Mouse (Mus musculus): Measurements from ENCODE around the gene Cldn3. TPM values are rescaled to one million over a fixed set of nuclear protein-coding genes. Genes with fewer than 3 reads are reported as not detected.

The Cldn3 gene
- polyA plus RNA-seq, 1 experiment from 2014 or later, result 137 TPM

DNA sequence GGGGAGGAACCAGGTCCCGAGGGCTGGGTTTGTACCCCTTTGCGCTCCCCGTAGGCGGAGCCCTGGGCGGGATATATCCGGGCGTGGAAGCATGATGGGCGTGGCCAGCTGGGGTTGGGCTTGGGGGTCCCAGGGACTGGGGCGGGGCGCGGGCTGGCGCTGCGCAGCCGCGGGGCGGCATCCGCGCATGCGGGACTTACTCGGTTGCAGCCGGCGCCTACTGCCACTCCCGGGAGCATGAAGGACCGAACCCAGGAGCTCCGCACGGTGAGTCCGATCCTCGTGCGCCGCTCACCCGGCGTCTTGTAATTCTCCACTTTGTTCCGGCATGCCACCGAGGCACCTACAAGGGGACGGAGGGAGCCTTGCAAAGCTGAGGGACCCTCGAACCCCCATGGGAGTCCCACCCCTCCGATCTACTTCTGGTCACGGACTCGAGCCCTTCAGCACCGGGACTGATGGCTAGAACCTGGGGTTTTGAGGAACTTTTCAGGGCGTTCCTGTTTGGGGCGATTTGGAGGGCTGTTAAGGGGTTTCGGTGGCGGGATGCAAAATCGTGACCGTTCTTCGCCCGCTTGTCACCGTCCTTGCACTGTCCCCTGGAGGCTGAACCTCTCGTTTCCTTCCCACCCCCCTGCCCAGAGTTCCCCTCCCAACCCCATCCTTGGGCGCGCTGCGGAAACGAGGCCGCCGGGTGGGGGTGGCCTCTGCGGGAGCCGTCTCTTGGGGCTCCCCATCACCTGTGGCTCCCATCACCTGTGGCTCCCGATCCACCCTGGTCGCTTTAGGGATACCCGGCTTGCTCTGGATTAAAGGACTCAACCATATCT lies 37.5 kb downstream of the Cldn3 start, which contains the start of gene Stx1a:
Stx1a (plus strand) TSS at position 139 of the 830 bp plus-strand sequence.
- Histone ChIP-seq H3K9ac (peak within 1 kb of the TSS; percentile 64), H3K27me3 (ENCODE audit: insufficient read depth, low read length) (no peaks in the 10 kb centered on the region), H3K27ac (ENCODE audit: low read depth) (peak within 1 kb of the TSS; percentile 50; the same call in 1 of the 2 replicates), H3K4me3 (ENCODE audit: low read depth, low read length) (peak within 1 kb of the TSS; percentile 60), H3K9me3 (ENCODE audit: low read depth, low read length) (no peaks in the 10 kb centered on the region), H3K36me3 (ENCODE audit: insufficient read depth) (no peaks in the 10 kb centered on the region), H3K4me2 (peak within 1 kb of the TSS; percentile 74), H3K4me1 (ENCODE audit: insufficient read depth) (peaks cover 22% of the 10 kb centered on the region)
- under 1% methylated on average over 61 of the region's 61 CpGs for WGBS
- DNase-seq (peak; percentile 98), ATAC-seq (ENCODE audit: insufficient read depth) (peak; percentile 91)
- no peak for TF ChIP-seq CTCF (IDR thresholded peaks at IDR 0.05; ENCODE audit: low read depth)

DNA sequence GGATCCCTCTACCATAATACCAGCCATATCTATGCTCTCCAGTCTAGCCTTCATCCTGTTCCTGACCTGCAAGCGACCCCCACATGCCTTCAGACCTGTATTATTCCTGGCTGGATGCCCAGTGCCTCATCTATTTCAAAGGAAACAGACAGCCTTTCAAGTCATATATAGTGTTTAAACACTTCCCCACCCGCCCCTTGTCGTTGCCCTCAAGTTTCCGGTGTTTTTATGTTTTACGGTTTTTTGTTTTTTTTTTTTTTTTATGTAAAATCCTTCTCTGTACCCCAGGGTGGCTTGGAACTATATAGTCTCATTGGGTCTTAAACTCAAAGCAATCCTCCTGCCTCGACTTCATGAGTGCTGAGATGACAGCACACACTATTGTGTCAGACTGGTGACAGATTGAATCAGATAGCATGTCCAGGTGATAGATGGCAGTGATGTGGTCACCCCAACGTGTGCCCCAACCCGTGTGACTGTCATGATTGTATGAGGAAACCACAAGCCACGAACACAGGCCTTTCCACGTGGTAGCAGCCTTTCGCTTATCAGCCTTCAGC lies 38.7 kb downstream of the Cldn3 start:
- peak overlapping the region; percentile 60 for H3K4me3 ChIP-seq (ENCODE audit: low read depth, low read length)
- peaks cover 32% of the 10 kb centered on the region for H3K4me1 ChIP-seq (ENCODE audit: insufficient read depth)
- DNase-seq, result peak; percentile 83

DNA sequence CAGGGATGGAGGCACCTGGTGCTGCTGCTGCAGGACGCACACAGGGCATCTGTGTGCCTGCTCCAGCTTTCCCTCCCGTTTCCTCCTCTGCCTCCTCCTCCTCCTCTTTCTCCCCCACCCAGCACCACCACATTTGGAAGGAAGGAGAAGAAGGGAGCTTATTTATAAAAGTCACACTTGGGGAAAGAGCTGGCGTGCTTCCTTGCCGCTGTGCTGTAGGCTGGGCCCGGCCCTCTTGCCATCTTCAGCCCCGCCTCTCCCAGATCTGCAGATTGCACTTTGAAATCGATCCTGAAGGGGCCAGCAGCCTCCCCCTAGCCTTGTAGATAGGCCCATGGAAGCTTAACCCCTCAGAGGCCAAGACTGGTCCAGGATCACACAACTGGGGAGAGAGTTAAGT lies 39.9 kb downstream of the Cldn3 start:
- Histone ChIP-seq H3K4me2 (peak overlapping the region; percentile 74), H3K4me3 (ENCODE audit: low read depth, low read length) (peak overlapping the region; percentile 9), H3K27ac (ENCODE audit: low read depth) (peak overlapping the region; percentile 30; the same call in 1 of the 2 replicates), H3K4me1 (ENCODE audit: insufficient read depth) (peaks cover 32% of the 10 kb centered on the region), H3K9ac (peak overlapping the region; percentile 38), H3K36me3 (ENCODE audit: insufficient read depth) (no peaks in the 10 kb centered on the region), H3K27me3 (ENCODE audit: insufficient read depth, low read length) (no peaks in the 10 kb centered on the region), H3K9me3 (ENCODE audit: low read depth, low read length) (no peaks in the 10 kb centered on the region)
- peak; percentile 71 for DNase-seq
- TF ChIP-seq CTCF (IDR thresholded peaks at IDR 0.05; ENCODE audit: low read depth), result peak; percentile 16; the same call in 1 of the 2 replicates
- WGBS, result 12% methylated on average over 7 of the region's 7 CpGs
- ATAC-seq (ENCODE audit: insufficient read depth), result no peak

More for the DNA sequence above, 38.7 kb downstream of the Cldn3 start:
- peak overlapping the region; percentile 74 for H3K4me2 ChIP-seq
- TF ChIP-seq CTCF (IDR thresholded peaks at IDR 0.05; ENCODE audit: low read depth), result no peak
- peak overlapping the region; percentile 1; the same call in 1 of the 2 replicates for H3K27ac ChIP-seq (ENCODE audit: low read depth)
- WGBS, result 20% methylated on average over 11 of the region's 11 CpGs
- peak overlapping the region; percentile 64; the same call in 1 of the 2 replicates for H3K9ac ChIP-seq
- no peaks in the 10 kb centered on the region for H3K36me3 ChIP-seq (ENCODE audit: insufficient read depth)
- no peaks in the 10 kb centered on the region for H3K9me3 ChIP-seq (ENCODE audit: low read depth, low read length)
- H3K27me3 ChIP-seq (ENCODE audit: insufficient read depth, low read length), result no peaks in the 10 kb centered on the region
- no peak for ATAC-seq (ENCODE audit: insufficient read depth)

DNA sequence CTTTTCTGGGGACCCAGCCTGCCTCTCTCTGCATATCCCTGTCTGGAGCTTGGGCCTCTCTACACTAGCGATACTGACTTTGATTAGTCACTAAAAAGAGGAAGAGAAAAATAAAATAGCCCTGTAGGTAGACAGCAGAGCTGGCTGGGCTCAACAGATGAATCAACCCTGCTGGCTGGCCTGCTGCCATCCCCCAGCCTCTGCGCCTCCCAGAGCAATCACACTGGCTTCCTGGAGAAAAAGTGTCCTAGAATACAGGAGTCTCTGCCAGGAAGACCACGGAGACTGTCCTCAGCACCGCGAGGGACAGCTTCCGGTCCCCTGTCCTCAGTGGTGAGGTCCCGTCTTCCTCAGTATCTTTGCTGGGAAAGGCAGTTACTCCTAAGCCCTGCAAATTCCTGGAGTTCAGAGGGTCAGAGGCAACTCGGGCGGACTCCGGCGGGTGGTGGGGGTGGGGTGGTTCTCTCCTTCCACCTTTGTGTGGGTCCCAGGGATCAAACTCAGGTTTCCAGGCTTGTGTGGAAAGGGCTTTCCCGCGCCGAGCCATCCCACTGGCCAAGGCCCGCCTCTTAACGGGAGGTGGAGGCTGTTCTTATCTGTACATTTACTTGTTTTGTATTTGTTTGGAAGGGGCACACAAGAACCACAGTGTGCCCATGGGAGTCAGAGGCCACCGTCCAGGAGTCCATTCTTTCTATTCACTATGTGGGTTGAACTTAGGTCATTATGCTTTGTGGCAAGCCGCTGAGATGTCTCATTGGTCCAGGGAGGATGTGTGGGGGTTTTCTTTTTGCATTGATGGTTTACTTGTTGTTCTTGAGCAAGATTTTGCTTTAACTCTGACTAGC lies 43.2 kb downstream of the Cldn3 start:
- peaks cover 30% of the 10 kb centered on the region for H3K4me1 ChIP-seq (ENCODE audit: insufficient read depth)
- H3K9ac ChIP-seq, result no peak overlapping the region; the same call in none of the 2 replicates
- 0 out of 2 replicates have a peak overlapping the region, but pooled peaks have one; percentile 2 for H3K4me3 ChIP-seq (ENCODE audit: low read depth, low read length)
- 34% methylated on average over 18 of the region's 18 CpGs for WGBS
- DNase-seq, result peak; percentile 81
- ATAC-seq (ENCODE audit: insufficient read depth), result peak; percentile 41; the same call in 1 of the 2 replicates
- no peak for TF ChIP-seq CTCF (IDR thresholded peaks at IDR 0.05; ENCODE audit: low read depth)
- H3K4me2 ChIP-seq, result peak overlapping the region; percentile 51
- no peaks in the 10 kb centered on the region for H3K27me3 ChIP-seq (ENCODE audit: insufficient read depth, low read length)
- H3K36me3 ChIP-seq (ENCODE audit: insufficient read depth), result no peaks in the 10 kb centered on the region
- H3K27ac ChIP-seq (ENCODE audit: low read depth), result peak overlapping the region; percentile 47; the same call in 1 of the 2 replicates
- H3K9me3 ChIP-seq (ENCODE audit: low read depth, low read length), result no peaks in the 10 kb centered on the region

DNA sequence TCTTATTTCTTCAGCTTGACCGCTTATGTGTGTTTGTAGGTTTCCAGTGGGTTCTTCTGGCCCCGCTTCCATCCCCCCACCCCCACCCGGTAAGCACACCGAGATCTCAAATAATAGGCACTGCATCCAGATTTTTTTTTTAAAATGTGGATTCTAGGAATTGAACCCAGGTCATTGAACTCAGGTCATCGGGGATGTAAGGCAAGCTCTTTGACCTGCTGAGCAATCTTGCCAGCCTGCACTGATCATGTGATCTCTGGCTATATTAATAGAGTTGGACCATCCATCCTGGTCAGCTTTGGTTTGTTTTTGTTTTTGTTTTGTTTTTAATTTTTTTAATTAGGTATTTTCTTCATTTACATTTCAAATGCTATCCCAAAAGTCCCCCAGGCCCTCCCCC lies 46.6 kb downstream of the Cldn3 start:
- no peak for TF ChIP-seq CTCF (IDR thresholded peaks at IDR 0.05; ENCODE audit: low read depth)
- H3K4me2 ChIP-seq, result no peak overlapping the region
- no peak overlapping the region for H3K9ac ChIP-seq
- no peak overlapping the region for H3K27ac ChIP-seq (ENCODE audit: low read depth)
- no peaks in the 10 kb centered on the region for H3K27me3 ChIP-seq (ENCODE audit: insufficient read depth, low read length)
- DNase-seq, result no peak
- H3K4me3 ChIP-seq (ENCODE audit: low read depth, low read length), result no peak overlapping the region
- peaks cover 14% of the 10 kb centered on the region; the same call in 1 of the 2 replicates for H3K4me1 ChIP-seq (ENCODE audit: insufficient read depth)
- no peak for ATAC-seq (ENCODE audit: insufficient read depth)
- 89% methylated on average over 5 of the region's 5 CpGs for WGBS
- H3K36me3 ChIP-seq (ENCODE audit: insufficient read depth), result peaks cover 12% of the 10 kb centered on the region; the same call in 1 of the 2 replicates
- no peaks in the 10 kb centered on the region for H3K9me3 ChIP-seq (ENCODE audit: low read depth, low read length)

DNA sequence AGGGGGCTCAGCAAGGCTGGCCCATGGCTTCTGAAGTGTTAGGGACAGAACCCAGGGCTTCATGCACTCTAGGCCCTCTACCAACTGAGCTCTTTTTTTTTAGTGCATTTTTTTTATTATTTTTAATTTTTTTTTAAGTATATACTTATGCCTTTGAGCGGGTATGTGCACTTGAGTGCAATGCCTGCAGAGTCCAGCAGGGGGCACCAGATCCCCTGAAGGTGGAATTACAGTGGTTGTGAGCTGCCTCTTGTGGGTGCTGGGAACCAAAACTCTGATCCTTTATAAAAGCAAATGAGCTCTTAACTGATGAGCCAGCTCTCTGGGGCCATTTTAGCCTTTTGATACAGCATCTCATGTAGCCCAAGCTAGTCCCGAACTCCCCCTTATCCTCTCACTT lies 48.6 kb downstream of the Cldn3 start:
- Histone ChIP-seq H3K36me3 (ENCODE audit: insufficient read depth) (peaks cover 17% of the 10 kb centered on the region; the same call in 1 of the 2 replicates), H3K4me2 (no peak overlapping the region), H3K27ac (ENCODE audit: low read depth) (no peak overlapping the region), H3K9ac (no peak overlapping the region), H3K4me3 (ENCODE audit: low read depth, low read length) (no peak overlapping the region), H3K27me3 (ENCODE audit: insufficient read depth, low read length) (no peaks in the 10 kb centered on the region), H3K9me3 (ENCODE audit: low read depth, low read length) (no peaks in the 10 kb centered on the region), H3K4me1 (ENCODE audit: insufficient read depth) (no peaks in the 10 kb centered on the region)
- no peak for DNase-seq
- no peak for ATAC-seq (ENCODE audit: insufficient read depth)
- peak; percentile 42; the same call in 1 of the 2 replicates for TF ChIP-seq CTCF (IDR thresholded peaks at IDR 0.05; ENCODE audit: low read depth)
- 98% methylated on average over 2 of the region's 2 CpGs for WGBS

Measured in lung, embryonic 14.5 days (tissue).